Mouse (Mus musculus) thymus, adult 2 months (tissue): Measurements from ENCODE around the gene Cxcl10.

ENCODE experiments used
- CTCF ChIP-seq: fragments of 200-500 bp; IDR thresholded peaks from 2 replicates; pipeline ENCODE4 v1.5.1; 2012; ENCODE audit warnings: mild to moderate bottlenecking, control low read depth, low read length, moderate library complexity, borderline replicate concordance; ENCODE audit not compliant: control insufficient read depth, poor library complexity, insufficient read depth; ENCODE audit errors: extremely low read depth
- POLR2A ChIP-seq: fragments of 200-500 bp; IDR thresholded peaks from 2 replicates; pipeline ENCODE4 v1.6.1; 2012; ENCODE audit warnings: mild to moderate bottlenecking, low read length, control low read depth, moderate library complexity; ENCODE audit not compliant: control insufficient read depth, poor library complexity, insufficient read depth; ENCODE audit errors: extremely low read depth

DNA sequence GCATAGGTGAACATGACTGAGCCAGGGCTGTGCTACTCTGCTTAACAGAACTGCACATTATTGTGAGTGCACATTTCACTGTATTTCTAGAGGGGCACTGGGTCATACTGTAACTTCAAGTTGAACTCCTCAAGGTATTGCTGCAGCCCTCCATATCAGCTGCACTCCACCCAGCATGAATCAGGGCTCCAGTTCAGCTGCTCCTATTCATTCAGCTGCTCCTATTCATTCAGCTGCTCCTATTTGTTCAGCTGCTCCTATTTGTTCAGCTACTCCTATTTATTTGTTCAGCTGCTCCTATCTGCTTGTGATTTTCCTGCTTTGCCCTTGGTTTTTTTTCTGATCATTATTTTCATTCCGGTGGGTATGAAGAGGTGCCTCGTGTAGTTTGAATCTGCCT is 41.3 kb upstream of the Cxcl10 start:
- TF ChIP-seq CTCF (no peak), POLR2A (no peak)
